Mouse (Mus musculus): Measurements from ENCODE around the gene Lrtm2. TPM values are rescaled to one million over a fixed set of nuclear protein-coding genes. Genes with fewer than 3 reads are reported as not detected.

The Lrtm2 gene
- polyA plus RNA-seq, 1 experiment from 2014 or later = not detected

DNA sequence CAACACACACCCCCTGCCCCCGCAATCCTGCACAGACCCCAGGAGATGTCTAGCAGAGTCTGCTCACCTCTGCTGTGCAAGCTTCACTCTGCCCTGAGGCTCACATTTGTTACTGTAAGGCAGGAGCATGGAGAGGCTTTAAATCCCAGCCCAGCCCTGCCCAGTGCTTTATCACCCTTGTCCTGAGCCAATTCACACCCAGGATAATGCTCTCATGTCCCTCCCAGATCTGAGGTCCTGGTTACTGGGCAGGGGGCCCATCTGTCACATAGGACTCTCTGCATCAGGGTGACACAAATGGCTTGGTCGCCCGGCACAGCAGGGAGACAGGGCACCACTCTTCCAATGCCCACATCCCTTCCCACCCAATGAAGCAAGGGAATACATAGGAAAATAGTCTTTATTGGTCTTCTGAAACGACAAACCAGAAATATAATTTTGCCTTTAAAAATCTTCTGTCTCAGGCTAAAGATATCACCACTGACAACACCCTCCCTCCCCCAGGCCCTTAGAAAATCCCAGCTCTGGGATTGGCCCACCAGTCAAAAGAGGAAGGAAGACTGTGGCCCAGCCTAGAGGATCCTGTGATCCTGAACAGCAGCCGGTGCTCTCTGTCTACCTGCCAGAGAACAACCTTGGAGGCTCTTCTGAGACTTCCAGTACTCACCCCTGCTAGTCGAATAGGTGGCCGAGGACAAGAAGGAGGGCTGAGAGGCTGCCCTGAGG, 15.7 kb downstream of the Lrtm2 start:
- Histone ChIP-seq H3K9me3 (replicated peaks) (peaks cover 3% of the 10 kb centered on the region; the same call in 1 of the 2 replicates), H3K4me1 (no peaks in the 10 kb centered on the region), H3K9ac (no peak overlapping the region), H3K4me3 (no peak overlapping the region), H3K4me2 (no peak overlapping the region), H3K27me3 (replicated peaks) (no peaks in the 10 kb centered on the region), H3K27ac (no peak overlapping the region), H3K36me3 (no peaks in the 10 kb centered on the region)
- 24% methylated on average over 7 of the region's 7 CpGs for WGBS (ENCODE audit: insufficient replicate concordance)
- ATAC-seq = no peak

DNA sequence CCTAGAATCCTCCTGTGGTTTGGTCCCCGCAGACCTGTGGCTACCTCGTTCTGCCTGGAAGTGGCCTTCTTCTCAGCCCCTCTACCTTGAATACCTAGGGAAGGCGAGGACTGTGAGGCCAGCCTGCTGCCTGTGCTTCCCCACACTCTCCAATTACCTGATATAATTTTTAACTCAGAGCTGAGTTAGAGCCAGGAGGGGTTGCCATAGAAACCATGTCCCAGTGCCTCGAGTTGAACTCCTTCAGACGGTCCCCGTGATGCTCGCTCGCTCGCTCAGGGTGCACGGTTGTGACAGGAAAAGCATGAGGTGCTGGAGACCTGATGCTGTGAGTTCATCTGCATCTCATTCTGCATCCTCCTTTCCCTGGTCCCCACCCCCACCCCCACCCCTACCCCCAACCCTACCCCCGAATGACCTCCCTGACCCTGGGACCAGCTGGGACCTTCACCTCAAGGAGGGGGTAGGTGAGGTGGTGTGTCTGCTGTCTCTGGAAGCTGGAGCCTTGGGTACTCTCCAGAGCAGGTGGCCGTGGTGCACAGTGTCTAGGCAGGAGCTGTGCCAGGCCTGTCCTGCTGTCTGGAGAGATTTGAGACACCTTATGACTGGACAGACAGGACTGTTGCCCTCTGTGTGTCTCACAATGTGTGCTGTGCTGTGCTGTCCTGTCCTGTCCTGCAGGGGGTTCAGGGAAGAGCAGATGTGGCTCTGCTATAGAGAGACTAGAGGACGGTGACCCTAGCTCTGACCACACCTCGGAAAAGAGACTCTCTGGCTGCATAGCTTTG, 16.8 kb downstream of the Lrtm2 start:
- 49% methylated on average over 14 of the region's 14 CpGs for WGBS (ENCODE audit: insufficient replicate concordance)

DNA sequence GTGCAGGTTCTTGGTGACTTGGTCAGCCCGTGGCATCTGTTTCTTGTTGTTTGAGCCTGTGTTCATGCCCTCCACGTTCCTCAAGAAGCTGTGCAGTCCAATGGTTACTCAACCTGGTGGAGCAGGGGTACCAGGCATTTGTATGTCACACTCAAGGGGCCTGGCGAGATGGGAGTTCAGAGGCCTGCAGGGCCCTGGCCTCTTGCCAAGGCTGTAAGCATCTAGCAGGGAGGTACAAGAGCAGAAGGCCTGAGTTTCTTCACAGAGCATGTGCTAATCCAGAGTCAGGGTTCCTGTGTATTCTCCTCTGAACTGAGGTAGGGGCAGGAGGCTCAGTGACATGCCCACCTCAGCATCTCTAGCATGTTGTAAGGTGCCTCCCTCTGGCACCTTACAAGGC, 17.5 kb downstream of the Lrtm2 start:
- Histone ChIP-seq H3K27me3 (replicated peaks) (0 out of 2 replicates have a peak, but pooled peaks cover 5% of the 10 kb centered on the region), H3K27ac (no peak overlapping the region), H3K36me3 (no peaks in the 10 kb centered on the region), H3K4me3 (no peak overlapping the region), H3K4me1 (no peaks in the 10 kb centered on the region), H3K9me3 (replicated peaks) (no peaks in the 10 kb centered on the region), H3K9ac (no peak overlapping the region), H3K4me2 (no peak overlapping the region)
- ATAC-seq = no peak
- WGBS (ENCODE audit: insufficient replicate concordance) = 47% methylated on average over 3 of the region's 3 CpGs

More for the DNA sequence above, 16.8 kb downstream of the Lrtm2 start:
- Histone ChIP-seq H3K9ac (no peak overlapping the region), H3K9me3 (replicated peaks) (no peaks in the 10 kb centered on the region), H3K4me1 (no peaks in the 10 kb centered on the region), H3K27ac (no peak overlapping the region), H3K4me2 (no peak overlapping the region), H3K27me3 (replicated peaks) (0 out of 2 replicates have a peak, but pooled peaks cover 5% of the 10 kb centered on the region), H3K4me3 (no peak overlapping the region), H3K36me3 (no peaks in the 10 kb centered on the region)
- ATAC-seq = peak; percentile 46; the same call in 1 of the 2 replicates

DNA sequence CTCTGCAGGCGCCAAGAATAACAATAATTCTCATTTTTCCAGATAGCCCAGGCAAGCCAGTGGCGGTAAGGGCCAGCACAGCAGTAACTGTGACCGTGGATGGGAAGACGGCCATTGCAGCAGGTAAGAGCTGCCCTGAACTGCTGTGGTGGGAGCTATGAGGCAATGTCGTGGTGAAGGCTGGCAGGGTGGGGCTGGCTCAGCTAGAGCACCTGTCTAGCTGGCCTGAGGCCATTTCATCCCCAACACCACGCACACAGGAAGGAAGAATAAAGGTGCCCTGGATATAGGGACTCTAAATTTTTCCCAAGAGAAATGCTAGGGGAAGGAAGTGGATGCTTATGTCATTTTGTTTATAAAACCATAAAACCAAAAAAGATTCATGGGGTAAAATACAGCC, 18.2 kb downstream of the Lrtm2 start:
- Histone ChIP-seq H3K9me3 (replicated peaks) (no peaks in the 10 kb centered on the region), H3K27ac (no peak overlapping the region), H3K4me2 (no peak overlapping the region), H3K36me3 (no peaks in the 10 kb centered on the region), H3K4me3 (no peak overlapping the region), H3K9ac (no peak overlapping the region), H3K27me3 (replicated peaks) (0 out of 2 replicates have a peak, but pooled peaks cover 5% of the 10 kb centered on the region), H3K4me1 (no peaks in the 10 kb centered on the region)
- ATAC-seq = no peak
- WGBS (ENCODE audit: insufficient replicate concordance) = 56% methylated on average over 6 of the region's 6 CpGs

DNA sequence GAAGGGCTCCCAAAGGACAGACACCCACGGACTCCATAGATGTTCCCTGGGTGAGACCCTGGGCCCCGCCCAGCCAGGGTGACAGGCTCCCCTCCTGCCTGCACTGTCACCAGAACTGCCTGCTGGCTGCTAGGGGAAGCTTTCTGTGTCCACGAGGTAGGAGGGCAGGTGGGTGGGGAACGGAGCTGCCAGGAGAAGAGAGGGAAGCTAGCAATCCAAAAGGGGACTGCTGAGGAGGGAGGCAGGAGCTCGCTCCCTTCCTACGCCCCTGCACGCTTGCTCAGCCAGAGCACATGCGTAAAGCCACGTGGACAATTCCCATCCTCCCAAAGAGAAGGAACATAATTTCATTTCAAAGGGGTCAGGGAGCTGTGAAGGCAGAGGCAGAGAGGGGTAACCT, 20.4 kb downstream of the Lrtm2 start:
- Histone ChIP-seq H3K4me3 (no peak overlapping the region), H3K36me3 (no peaks in the 10 kb centered on the region), H3K27me3 (replicated peaks) (0 out of 2 replicates have a peak, but pooled peaks cover 8% of the 10 kb centered on the region), H3K4me1 (no peaks in the 10 kb centered on the region), H3K9me3 (replicated peaks) (no peaks in the 10 kb centered on the region), H3K27ac (no peak overlapping the region), H3K9ac (no peak overlapping the region), H3K4me2 (no peak overlapping the region)
- 42% methylated on average over 9 of the region's 9 CpGs for WGBS (ENCODE audit: insufficient replicate concordance)
- ATAC-seq = no peak

DNA sequence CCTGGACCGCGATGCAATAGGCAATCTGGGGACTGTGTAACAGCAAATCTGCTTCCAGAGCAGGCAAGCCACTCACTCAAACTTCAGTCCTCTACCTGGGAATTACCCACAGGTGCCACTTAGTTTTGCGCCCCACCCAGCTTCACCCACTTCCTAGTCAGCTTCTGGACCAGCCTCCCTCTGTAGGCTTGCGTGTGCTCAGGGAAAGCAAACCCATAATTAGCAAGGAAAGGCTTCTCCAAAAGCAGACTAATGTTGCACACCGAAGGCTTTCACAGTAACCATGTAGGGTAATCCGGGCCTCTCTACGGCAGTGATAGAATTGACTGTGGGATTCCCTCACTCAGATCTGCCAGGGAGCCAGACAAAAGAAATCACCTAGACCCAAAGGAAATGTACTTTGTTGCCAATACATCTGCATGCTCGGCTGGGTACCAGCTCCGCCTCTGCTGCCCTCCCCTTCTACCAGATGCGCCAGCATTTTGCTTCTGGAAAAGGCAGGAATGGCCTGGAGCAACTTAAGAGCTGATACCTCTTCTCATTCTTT, 22.6 kb downstream of the Lrtm2 start:
- 57% methylated on average over 10 of the region's 10 CpGs for WGBS (ENCODE audit: insufficient replicate concordance)
- no peaks in the 10 kb centered on the region for H3K9me3 ChIP-seq (replicated peaks)
- no peak overlapping the region for H3K4me2 ChIP-seq
- no peak overlapping the region for H3K4me3 ChIP-seq
- ATAC-seq = no peak
- no peak overlapping the region for H3K9ac ChIP-seq
- 0 out of 2 replicates have a peak, but pooled peaks cover 8% of the 10 kb centered on the region for H3K27me3 ChIP-seq (replicated peaks)
- H3K4me1 ChIP-seq = no peaks in the 10 kb centered on the region
- H3K27ac ChIP-seq = no peak overlapping the region
- H3K36me3 ChIP-seq = no peaks in the 10 kb centered on the region

DNA sequence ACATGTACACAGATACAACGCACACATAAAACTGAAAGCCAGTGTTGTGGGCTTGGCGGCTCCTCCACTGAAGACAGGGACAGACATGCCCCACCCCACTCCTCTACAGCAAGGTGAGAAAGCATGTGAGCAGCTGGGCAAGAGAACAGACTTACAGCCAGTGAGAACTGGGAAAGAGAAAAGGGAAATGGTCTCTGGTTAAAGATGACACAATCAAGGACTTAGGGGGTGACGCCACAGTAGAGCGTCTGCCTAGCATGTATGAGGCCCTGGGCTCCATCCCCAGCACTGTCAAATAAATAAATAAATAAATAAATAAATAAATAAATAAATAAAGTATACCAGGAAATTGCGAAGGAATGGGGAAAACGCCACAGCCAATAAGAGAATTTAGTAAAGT, 27.2 kb downstream of the Lrtm2 start:
- Histone ChIP-seq H3K9ac (no peak overlapping the region), H3K4me1 (no peaks in the 10 kb centered on the region), H3K4me2 (no peak overlapping the region), H3K36me3 (no peaks in the 10 kb centered on the region), H3K27ac (no peak overlapping the region), H3K4me3 (no peak overlapping the region), H3K9me3 (replicated peaks) (no peaks in the 10 kb centered on the region), H3K27me3 (replicated peaks) (0 out of 2 replicates have a peak, but pooled peaks cover 3% of the 10 kb centered on the region)
- no peak for ATAC-seq
- WGBS (ENCODE audit: insufficient replicate concordance) = 69% methylated on average over 6 of the region's 6 CpGs

DNA sequence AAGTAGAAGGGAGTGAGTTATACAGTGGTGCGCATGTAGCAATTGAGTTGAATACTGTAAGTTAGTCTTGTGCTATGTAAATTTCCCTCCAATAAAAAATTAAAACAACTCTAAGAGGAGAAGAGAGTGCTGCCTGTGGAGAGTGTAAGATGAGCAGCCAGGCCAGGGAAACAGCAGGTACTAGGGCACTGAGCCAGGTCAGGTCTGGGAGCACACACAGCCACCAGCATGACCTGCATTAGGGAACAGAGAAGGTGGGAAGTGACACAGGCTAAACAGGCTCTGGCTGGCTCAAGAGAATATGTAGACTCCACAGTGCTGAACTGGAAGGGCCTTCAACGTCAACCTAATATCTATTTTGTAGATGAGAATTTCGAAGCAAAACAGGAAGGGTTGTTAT, 29.3 kb downstream of the Lrtm2 start:
- 56% methylated on average over 3 of the region's 3 CpGs for WGBS (ENCODE audit: insufficient replicate concordance)
- no peak overlapping the region for H3K4me3 ChIP-seq
- no peak for ATAC-seq
- H3K36me3 ChIP-seq = no peaks in the 10 kb centered on the region
- no peaks in the 10 kb centered on the region for H3K4me1 ChIP-seq
- H3K9me3 ChIP-seq (replicated peaks) = no peaks in the 10 kb centered on the region
- no peak overlapping the region for H3K9ac ChIP-seq
- no peak overlapping the region for H3K27ac ChIP-seq
- H3K4me2 ChIP-seq = no peak overlapping the region
- H3K27me3 ChIP-seq (replicated peaks) = no peaks in the 10 kb centered on the region

DNA sequence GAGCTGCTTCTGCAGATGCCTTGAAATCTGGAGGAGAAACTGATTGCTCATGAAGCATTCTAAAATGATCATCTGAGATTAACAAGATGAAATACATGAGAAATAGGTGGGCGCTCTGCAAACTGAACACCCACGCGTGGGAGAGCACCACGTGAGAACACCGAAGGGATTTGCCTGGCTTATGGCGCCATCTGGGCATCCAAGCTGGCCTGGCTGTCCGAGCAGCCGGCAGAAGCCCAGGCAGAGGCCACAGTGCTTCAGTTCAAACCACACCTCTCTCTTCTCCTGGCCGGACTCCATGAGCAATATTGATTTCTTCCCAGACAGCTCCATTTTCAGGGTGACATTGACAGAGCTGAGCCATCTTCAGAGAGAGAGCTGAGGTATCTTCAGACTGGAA, 49.8 kb downstream of the Lrtm2 start:
- Histone ChIP-seq H3K4me3 (no peak overlapping the region), H3K36me3 (no peaks in the 10 kb centered on the region), H3K27ac (no peak overlapping the region), H3K9me3 (replicated peaks) (no peaks in the 10 kb centered on the region), H3K9ac (no peak overlapping the region), H3K27me3 (replicated peaks) (no peaks in the 10 kb centered on the region), H3K4me1 (no peaks in the 10 kb centered on the region), H3K4me2 (no peak overlapping the region)
- no peak for ATAC-seq
- 61% methylated on average over 9 of the region's 9 CpGs for WGBS (ENCODE audit: insufficient replicate concordance)

DNA sequence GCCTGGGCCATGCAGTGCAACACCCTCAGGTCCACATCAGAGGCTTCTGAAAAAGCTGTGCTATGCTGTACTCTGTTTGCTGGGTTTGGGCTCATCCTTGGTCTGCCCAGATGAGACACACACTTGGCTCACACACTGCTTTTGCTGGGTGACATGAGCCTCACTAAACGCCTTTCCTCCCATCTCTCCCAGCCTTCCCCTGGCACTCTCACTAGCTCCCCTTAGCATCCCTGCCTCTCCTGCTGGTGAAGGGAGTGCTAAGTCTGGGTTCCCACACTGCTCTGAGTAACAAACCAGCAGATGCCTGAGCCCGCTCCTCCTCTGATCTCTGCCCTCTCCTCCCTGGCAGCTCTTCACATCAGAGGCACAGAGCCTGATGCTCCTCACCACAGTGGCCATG, 53.9 kb downstream of the Lrtm2 start:
- H3K27ac ChIP-seq = no peak overlapping the region
- no peaks in the 10 kb centered on the region for H3K4me1 ChIP-seq
- H3K9me3 ChIP-seq (replicated peaks) = no peaks in the 10 kb centered on the region
- ATAC-seq = no peak
- WGBS (ENCODE audit: insufficient replicate concordance) = 56% methylated on average over 2 of the region's 2 CpGs
- H3K9ac ChIP-seq = no peak overlapping the region
- no peak overlapping the region for H3K4me2 ChIP-seq
- H3K4me3 ChIP-seq = no peak overlapping the region
- no peaks in the 10 kb centered on the region for H3K36me3 ChIP-seq
- H3K27me3 ChIP-seq (replicated peaks) = no peaks in the 10 kb centered on the region

Data from liver, embryonic 12.5 days (tissue).